Mouse (Mus musculus): ENCODE results near the gene Ddb2.

Gene Ddb2

GRCm38 (mm10) chr2:91229735-91230134 lies 7.0 kb downstream of the Ddb2 start:
- no peak for DNase-seq (ENCODE audit: low read depth, low spot score)

GRCm38 (mm10) chr2:91223614-91224013 lies 13.2 kb downstream of the Ddb2 start:
- H3K36me3 ChIP-seq (ENCODE audit: control insufficient read depth, insufficient read depth, low read length, poor library complexity, severe bottlenecking): no peaks in the 10 kb centered on the region
- H3K27me3 ChIP-seq (ENCODE audit: control insufficient read depth, insufficient read depth, low read length, poor library complexity, severe bottlenecking): no peaks in the 10 kb centered on the region
- DNase-seq (ENCODE audit: low read depth, low spot score): no peak

More at GRCm38 (mm10) chr2:91229735-91230134, 7.0 kb downstream of the Ddb2 start:
- Histone ChIP-seq H3K27me3 (ENCODE audit: control insufficient read depth, insufficient read depth, low read length, poor library complexity, severe bottlenecking) (no peaks in the 10 kb centered on the region), H3K36me3 (ENCODE audit: control insufficient read depth, insufficient read depth, low read length, poor library complexity, severe bottlenecking) (peaks cover 7% of the 10 kb centered on the region; the same call in 1 of the 2 replicates)

- no peak for DNase-seq (ENCODE audit: low read depth, low spot score)
- H3K27me3 ChIP-seq (ENCODE audit: control insufficient read depth, insufficient read depth, low read length, poor library complexity, severe bottlenecking): no peaks in the 10 kb centered on the region
- H3K36me3 ChIP-seq (ENCODE audit: control insufficient read depth, insufficient read depth, low read length, poor library complexity, severe bottlenecking): 0 out of 2 replicates have a peak, but pooled peaks cover 1% of the 10 kb centered on the region
These were observed 16.3 kb downstream of the Ddb2 start for GRCm38 (mm10) chr2:91220501-91220900.

- Histone ChIP-seq H3K36me3 (ENCODE audit: control insufficient read depth, insufficient read depth, low read length, poor library complexity, severe bottlenecking) (peaks cover 3% of the 10 kb centered on the region; the same call in 1 of the 2 replicates), H3K27me3 (ENCODE audit: control insufficient read depth, insufficient read depth, low read length, poor library complexity, severe bottlenecking) (no peaks in the 10 kb centered on the region)
- no peak for DNase-seq (ENCODE audit: low read depth, low spot score)
These were observed 19.8 kb downstream of the Ddb2 start for GRCm38 (mm10) chr2:91217032-91217431.

- DNase-seq (ENCODE audit: low read depth, low spot score): peak; percentile 23
- Histone ChIP-seq H3K36me3 (ENCODE audit: control insufficient read depth, insufficient read depth, low read length, poor library complexity, severe bottlenecking) (peaks cover 9% of the 10 kb centered on the region), H3K27me3 (ENCODE audit: control insufficient read depth, insufficient read depth, low read length, poor library complexity, severe bottlenecking) (no peaks in the 10 kb centered on the region)
These were observed 23.5 kb downstream of the Ddb2 start for GRCm38 (mm10) chr2:91213311-91213710.

- Histone ChIP-seq H3K27me3 (ENCODE audit: control insufficient read depth, insufficient read depth, low read length, poor library complexity, severe bottlenecking) (no peaks in the 10 kb centered on the region), H3K36me3 (ENCODE audit: control insufficient read depth, insufficient read depth, low read length, poor library complexity, severe bottlenecking) (peaks cover 6% of the 10 kb centered on the region; the same call in 1 of the 2 replicates)
- DNase-seq (ENCODE audit: low read depth, low spot score): no peak
These were observed 30.5 kb downstream of the Ddb2 start for GRCm38 (mm10) chr2:91206254-91206775.

GRCm38 (mm10) chr2:91202972-91203656 lies 33.7 kb downstream of the Ddb2 start:
- H3K36me3 ChIP-seq (ENCODE audit: control insufficient read depth, insufficient read depth, low read length, poor library complexity, severe bottlenecking): peaks cover 2% of the 10 kb centered on the region; the same call in 1 of the 2 replicates
- DNase-seq (ENCODE audit: low read depth, low spot score): no peak
- no peaks in the 10 kb centered on the region for H3K27me3 ChIP-seq (ENCODE audit: control insufficient read depth, insufficient read depth, low read length, poor library complexity, severe bottlenecking)

- peak; percentile 91 for DNase-seq (ENCODE audit: low read depth, low spot score)
- Histone ChIP-seq H3K36me3 (ENCODE audit: control insufficient read depth, insufficient read depth, low read length, poor library complexity, severe bottlenecking) (peaks cover 2% of the 10 kb centered on the region; the same call in 1 of the 2 replicates), H3K27me3 (ENCODE audit: control insufficient read depth, insufficient read depth, low read length, poor library complexity, severe bottlenecking) (no peaks in the 10 kb centered on the region)
These were observed 34.4 kb downstream of the Ddb2 start, which contains the start of the genes Nr1h3 and Acp2 for GRCm38 (mm10) chr2:91202222-91202971. TSS of gene Nr1h3 (minus strand) at chr2:91202834. TSS of gene Acp2 (plus strand) at chr2:91202885.

- Histone ChIP-seq H3K36me3 (ENCODE audit: control insufficient read depth, insufficient read depth, low read length, poor library complexity, severe bottlenecking) (no peaks in the 10 kb centered on the region), H3K27me3 (ENCODE audit: control insufficient read depth, insufficient read depth, low read length, poor library complexity, severe bottlenecking) (no peaks in the 10 kb centered on the region)
- no peak for DNase-seq (ENCODE audit: low read depth, low spot score)
These were observed 37.9 kb downstream of the Ddb2 start for GRCm38 (mm10) chr2:91198888-91199287.

- Histone ChIP-seq H3K27me3 (ENCODE audit: control insufficient read depth, insufficient read depth, low read length, poor library complexity, severe bottlenecking) (no peaks in the 10 kb centered on the region), H3K36me3 (ENCODE audit: control insufficient read depth, insufficient read depth, low read length, poor library complexity, severe bottlenecking) (no peaks in the 10 kb centered on the region)
These were observed 40.2 kb downstream of the Ddb2 start for GRCm38 (mm10) chr2:91196577-91197001.

GRCm38 (mm10) chr2:91194624-91195332 lies 42.0 kb downstream of the Ddb2 start:
- Histone ChIP-seq H3K36me3 (ENCODE audit: control insufficient read depth, insufficient read depth, low read length, poor library complexity, severe bottlenecking) (no peaks in the 10 kb centered on the region), H3K27me3 (ENCODE audit: control insufficient read depth, insufficient read depth, low read length, poor library complexity, severe bottlenecking) (no peaks in the 10 kb centered on the region)
- peak; percentile 70 for DNase-seq (ENCODE audit: low read depth, low spot score)

More at GRCm38 (mm10) chr2:91196577-91197001, 40.2 kb downstream of the Ddb2 start:
- DNase-seq (ENCODE audit: low read depth, low spot score): no peak

- Histone ChIP-seq H3K36me3 (ENCODE audit: control insufficient read depth, insufficient read depth, low read length, poor library complexity, severe bottlenecking) (no peaks in the 10 kb centered on the region), H3K27me3 (ENCODE audit: control insufficient read depth, insufficient read depth, low read length, poor library complexity, severe bottlenecking) (no peaks in the 10 kb centered on the region)
- DNase-seq (ENCODE audit: low read depth, low spot score): peak; percentile 34
These were observed 46.3 kb downstream of the Ddb2 start for GRCm38 (mm10) chr2:91190501-91190900.

GRCm38 (mm10) chr2:91187431-91187830 lies 49.4 kb downstream of the Ddb2 start:
- H3K27me3 ChIP-seq (ENCODE audit: control insufficient read depth, insufficient read depth, low read length, poor library complexity, severe bottlenecking): no peaks in the 10 kb centered on the region
- H3K36me3 ChIP-seq (ENCODE audit: control insufficient read depth, insufficient read depth, low read length, poor library complexity, severe bottlenecking): no peaks in the 10 kb centered on the region
- DNase-seq (ENCODE audit: low read depth, low spot score): no peak

- DNase-seq (ENCODE audit: low read depth, low spot score): no peak
- Histone ChIP-seq H3K27me3 (ENCODE audit: control insufficient read depth, insufficient read depth, low read length, poor library complexity, severe bottlenecking) (no peaks in the 10 kb centered on the region), H3K36me3 (ENCODE audit: control insufficient read depth, insufficient read depth, low read length, poor library complexity, severe bottlenecking) (no peaks in the 10 kb centered on the region)
These were observed 50.6 kb downstream of the Ddb2 start for GRCm38 (mm10) chr2:91186208-91186607.
